Mouse (Mus musculus): Measurements from ENCODE around the gene Tpst1.

- TF ChIP-seq GATA1 (IDR thresholded peaks at IDR 0.05; ENCODE audit: borderline replicate concordance, low read length) (no peak), FLI1 (IDR thresholded peaks at IDR 0.05; ENCODE audit: low read length) (no peak)
These were observed 76.7 kb downstream of the Tpst1 start for GRCm38 (mm10) chr5:130149726-130150310.
